Mouse (Mus musculus): ENCODE measurements around the gene Bmt2. TPM values are rescaled to one million over a fixed set of nuclear protein-coding genes. Genes with fewer than 3 reads are reported as not detected.
A peak's percentile ranks its signal among the peaks of the same experiment; 100 is the strongest.

Bmt2 gene
- 15.9 and 16.8 TPM in 2 replicates for polyA plus RNA-seq (2015; fragmentation: Nextera tagmentation; extraction: Ambion mirVana)

- peaks cover 9% of the 10 kb centered on the region for H3K4me1 ChIP-seq (ENCODE audit: control insufficient read depth, insufficient read depth, low read length)
- ATAC-seq (replicated peaks; ENCODE audit: extremely low read depth, insufficient read depth, low FRiP score): peak; percentile 98
- H3K36me3 ChIP-seq (ENCODE audit: control insufficient read depth, insufficient read depth): no peaks in the 10 kb centered on the region
- H3K4me2 ChIP-seq (ENCODE audit: low read depth, low read length): peak within 1 kb of the TSS; percentile 71
- under 1% methylated on average over 37 of the region's 37 CpGs for WGBS
- peak within 1 kb of the TSS; percentile 96 for H3K9ac ChIP-seq (ENCODE audit: low read length)
- H3K4me3 ChIP-seq (ENCODE audit: low read length): peak within 1 kb of the TSS; percentile 75
- H3K27me3 ChIP-seq (ENCODE audit: control insufficient read depth, insufficient read depth, low read length): no peaks in the 10 kb centered on the region
- H3K27ac ChIP-seq (ENCODE audit: low read length): peak within 1 kb of the TSS; percentile 86
- H3K9me3 ChIP-seq (replicated peaks; ENCODE audit: control insufficient read depth, low read length): no peaks in the 10 kb centered on the region
Observed at GRCm38 (mm10) chr6:13677818-13678282, at the start of gene Bmt2. Gene Bmt2 (minus strand): TSS chr6:13677966.

GRCm38 (mm10) chr6:13722166-13722565, 44.4 kb upstream of the Bmt2 start:
- no peaks in the 10 kb centered on the region for H3K9me3 ChIP-seq (replicated peaks; ENCODE audit: control insufficient read depth, low read length)
- ATAC-seq (replicated peaks; ENCODE audit: extremely low read depth, insufficient read depth, low FRiP score): no peak
- no peak overlapping the region for H3K4me3 ChIP-seq (ENCODE audit: low read length)
- no peak overlapping the region for H3K4me2 ChIP-seq (ENCODE audit: low read depth, low read length)
- H3K9ac ChIP-seq (ENCODE audit: low read length): no peak overlapping the region
- WGBS: 94% methylated on average over 3 of the region's 3 CpGs
- no peak overlapping the region for H3K27ac ChIP-seq (ENCODE audit: low read length)
- no peaks in the 10 kb centered on the region for H3K36me3 ChIP-seq (ENCODE audit: control insufficient read depth, insufficient read depth)
- no peaks in the 10 kb centered on the region for H3K27me3 ChIP-seq (ENCODE audit: control insufficient read depth, insufficient read depth, low read length)
- H3K4me1 ChIP-seq (ENCODE audit: control insufficient read depth, insufficient read depth, low read length): no peaks in the 10 kb centered on the region

- H3K4me3 ChIP-seq (ENCODE audit: low read length): no peak overlapping the region
- no peak overlapping the region for H3K27ac ChIP-seq (ENCODE audit: low read length)
- no peak overlapping the region for H3K4me2 ChIP-seq (ENCODE audit: low read depth, low read length)
- H3K27me3 ChIP-seq (ENCODE audit: control insufficient read depth, insufficient read depth, low read length): no peaks in the 10 kb centered on the region
- H3K36me3 ChIP-seq (ENCODE audit: control insufficient read depth, insufficient read depth): no peaks in the 10 kb centered on the region
- no peak overlapping the region for H3K9ac ChIP-seq (ENCODE audit: low read length)
- peaks cover 2% of the 10 kb centered on the region; the same call in 1 of the 2 replicates for H3K4me1 ChIP-seq (ENCODE audit: control insufficient read depth, insufficient read depth, low read length)
- no peaks in the 10 kb centered on the region for H3K9me3 ChIP-seq (replicated peaks; ENCODE audit: control insufficient read depth, low read length)
- 78% methylated on average over 3 of the region's 3 CpGs for WGBS
- ATAC-seq (replicated peaks; ENCODE audit: extremely low read depth, insufficient read depth, low FRiP score): no peak
Observed at GRCm38 (mm10) chr6:13714867-13715266, 37.1 kb upstream of the Bmt2 start.

GRCm38 (mm10) chr6:13696882-13697281, 19.1 kb upstream of the Bmt2 start:
- H3K9ac ChIP-seq (ENCODE audit: low read length): no peak overlapping the region
- no peak overlapping the region for H3K4me3 ChIP-seq (ENCODE audit: low read length)
- H3K27ac ChIP-seq (ENCODE audit: low read length): no peak overlapping the region
- H3K36me3 ChIP-seq (ENCODE audit: control insufficient read depth, insufficient read depth): no peaks in the 10 kb centered on the region
- no peaks in the 10 kb centered on the region for H3K27me3 ChIP-seq (ENCODE audit: control insufficient read depth, insufficient read depth, low read length)
- 66% methylated on average over 4 of the region's 4 CpGs for WGBS
- no peaks in the 10 kb centered on the region for H3K9me3 ChIP-seq (replicated peaks; ENCODE audit: control insufficient read depth, low read length)
- H3K4me2 ChIP-seq (ENCODE audit: low read depth, low read length): no peak overlapping the region
- H3K4me1 ChIP-seq (ENCODE audit: control insufficient read depth, insufficient read depth, low read length): no peaks in the 10 kb centered on the region
- no peak for ATAC-seq (replicated peaks; ENCODE audit: extremely low read depth, insufficient read depth, low FRiP score)

DNA sequence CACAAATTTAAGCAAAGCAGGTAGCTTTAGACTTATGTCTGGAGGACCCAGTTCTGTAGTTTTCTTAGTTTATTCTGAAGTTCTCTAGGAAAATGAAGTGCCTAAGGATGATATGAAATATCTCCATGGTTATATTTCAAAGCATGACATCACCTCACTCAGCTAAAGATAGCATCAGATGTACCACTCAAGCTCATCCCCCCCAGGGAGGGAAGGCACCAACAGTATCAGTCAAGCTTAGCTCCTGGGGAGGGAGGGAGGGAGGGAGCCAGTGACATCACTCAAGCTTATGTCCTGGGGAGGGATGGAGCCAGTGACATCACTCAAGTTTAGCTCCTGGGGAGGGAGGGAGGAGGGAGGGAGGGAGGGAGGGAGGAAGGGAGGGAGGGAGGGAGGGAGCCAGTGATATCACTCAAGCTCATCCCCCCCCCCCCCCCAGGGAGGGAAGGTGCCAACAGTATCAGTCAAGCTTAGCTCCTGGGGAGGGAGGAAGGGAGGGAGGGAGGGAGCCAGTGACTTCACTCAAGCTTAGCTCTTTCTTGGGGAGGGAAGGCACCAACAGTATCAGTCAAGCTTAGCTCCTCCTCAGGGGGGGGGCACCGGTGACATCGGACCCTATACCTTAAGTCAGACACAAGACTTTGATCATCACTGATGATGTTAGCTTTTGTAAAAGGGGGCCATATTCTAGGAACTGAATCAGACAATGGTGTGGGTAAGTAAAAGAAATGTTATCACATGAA, 17.5 kb upstream of the Bmt2 start:
- Histone ChIP-seq H3K9me3 (replicated peaks; ENCODE audit: control insufficient read depth, low read length) (no peaks in the 10 kb centered on the region), H3K27ac (ENCODE audit: low read length) (no peak overlapping the region), H3K4me2 (ENCODE audit: low read depth, low read length) (no peak overlapping the region), H3K9ac (ENCODE audit: low read length) (no peak overlapping the region), H3K4me1 (ENCODE audit: control insufficient read depth, insufficient read depth, low read length) (no peaks in the 10 kb centered on the region), H3K36me3 (ENCODE audit: control insufficient read depth, insufficient read depth) (no peaks in the 10 kb centered on the region), H3K27me3 (ENCODE audit: control insufficient read depth, insufficient read depth, low read length) (no peaks in the 10 kb centered on the region), H3K4me3 (ENCODE audit: low read length) (no peak overlapping the region)
- no peak for ATAC-seq (replicated peaks; ENCODE audit: extremely low read depth, insufficient read depth, low FRiP score)
- 72% methylated on average over 2 of the region's 2 CpGs for WGBS

GRCm38 (mm10) chr6:13691657-13692294, 14.0 kb upstream of the Bmt2 start:
- H3K9me3 ChIP-seq (replicated peaks; ENCODE audit: control insufficient read depth, low read length): no peaks in the 10 kb centered on the region
- no peak overlapping the region for H3K4me3 ChIP-seq (ENCODE audit: low read length)
- H3K4me1 ChIP-seq (ENCODE audit: control insufficient read depth, insufficient read depth, low read length): no peaks in the 10 kb centered on the region
- no peaks in the 10 kb centered on the region for H3K27me3 ChIP-seq (ENCODE audit: control insufficient read depth, insufficient read depth, low read length)
- no peak overlapping the region for H3K4me2 ChIP-seq (ENCODE audit: low read depth, low read length)
- H3K36me3 ChIP-seq (ENCODE audit: control insufficient read depth, insufficient read depth): no peaks in the 10 kb centered on the region
- H3K9ac ChIP-seq (ENCODE audit: low read length): no peak overlapping the region
- WGBS: 62% methylated on average over 2 of the region's 2 CpGs
- no peak for ATAC-seq (replicated peaks; ENCODE audit: extremely low read depth, insufficient read depth, low FRiP score)
- H3K27ac ChIP-seq (ENCODE audit: low read length): no peak overlapping the region

GRCm38 (mm10) chr6:13690398-13690797, 12.6 kb upstream of the Bmt2 start:
- Histone ChIP-seq H3K4me2 (ENCODE audit: low read depth, low read length) (no peak overlapping the region), H3K4me3 (ENCODE audit: low read length) (no peak overlapping the region), H3K36me3 (ENCODE audit: control insufficient read depth, insufficient read depth) (no peaks in the 10 kb centered on the region), H3K27ac (ENCODE audit: low read length) (no peak overlapping the region), H3K4me1 (ENCODE audit: control insufficient read depth, insufficient read depth, low read length) (no peaks in the 10 kb centered on the region), H3K27me3 (ENCODE audit: control insufficient read depth, insufficient read depth, low read length) (no peaks in the 10 kb centered on the region), H3K9ac (ENCODE audit: low read length) (no peak overlapping the region), H3K9me3 (replicated peaks; ENCODE audit: control insufficient read depth, low read length) (no peaks in the 10 kb centered on the region)
- no peak for ATAC-seq (replicated peaks; ENCODE audit: extremely low read depth, insufficient read depth, low FRiP score)

- Histone ChIP-seq H3K36me3 (ENCODE audit: control insufficient read depth, insufficient read depth) (no peaks in the 10 kb centered on the region), H3K4me3 (ENCODE audit: low read length) (no peak overlapping the region), H3K9ac (ENCODE audit: low read length) (no peak overlapping the region), H3K9me3 (replicated peaks; ENCODE audit: control insufficient read depth, low read length) (no peaks in the 10 kb centered on the region), H3K4me2 (ENCODE audit: low read depth, low read length) (no peak overlapping the region), H3K27me3 (ENCODE audit: control insufficient read depth, insufficient read depth, low read length) (no peaks in the 10 kb centered on the region), H3K27ac (ENCODE audit: low read length) (no peak overlapping the region), H3K4me1 (ENCODE audit: control insufficient read depth, insufficient read depth, low read length) (no peaks in the 10 kb centered on the region)
- ATAC-seq (replicated peaks; ENCODE audit: extremely low read depth, insufficient read depth, low FRiP score): no peak
- 93% methylated on average over 2 of the region's 2 CpGs for WGBS
Observed at GRCm38 (mm10) chr6:13683929-13684595, 6.3 kb upstream of the Bmt2 start.

DNA sequence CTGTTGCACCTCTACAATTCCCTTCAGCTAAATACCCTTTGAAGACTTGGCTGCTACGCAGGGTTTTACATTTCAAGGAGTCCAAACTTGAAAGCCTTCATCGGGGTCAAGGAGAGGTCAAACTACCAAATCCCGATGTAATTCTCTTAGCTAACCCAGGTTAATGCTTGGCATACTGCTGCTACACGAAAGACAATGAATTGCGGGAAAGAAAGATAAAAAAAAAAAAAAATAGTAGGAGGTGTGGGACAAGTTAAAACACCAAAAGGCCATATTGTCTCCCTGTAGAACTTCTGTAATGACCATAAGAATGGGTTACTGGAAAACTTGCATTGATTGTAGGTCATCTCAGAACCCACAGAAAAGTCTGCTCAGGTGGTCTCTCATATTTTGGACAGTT, 583 bp upstream of the Bmt2 start:
- Histone ChIP-seq H3K27me3 (ENCODE audit: control insufficient read depth, insufficient read depth, low read length) (no peaks in the 10 kb centered on the region), H3K4me1 (ENCODE audit: control insufficient read depth, insufficient read depth, low read length) (peaks cover 9% of the 10 kb centered on the region), H3K36me3 (ENCODE audit: control insufficient read depth, insufficient read depth) (no peaks in the 10 kb centered on the region), H3K27ac (ENCODE audit: low read length) (peak overlapping the region; percentile 45; the same call in 1 of the 2 replicates), H3K9ac (ENCODE audit: low read length) (peak overlapping the region; percentile 57; the same call in 1 of the 2 replicates), H3K4me2 (ENCODE audit: low read depth, low read length) (peak overlapping the region; percentile 67), H3K4me3 (ENCODE audit: low read length) (peak overlapping the region; percentile 75), H3K9me3 (replicated peaks; ENCODE audit: control insufficient read depth, low read length) (no peaks in the 10 kb centered on the region)
- no peak for ATAC-seq (replicated peaks; ENCODE audit: extremely low read depth, insufficient read depth, low FRiP score)
- 17% methylated on average over 5 of the region's 5 CpGs for WGBS
